Mouse (Mus musculus): ENCODE measurements around the gene Rnf208. TPM values are rescaled to one million over a fixed set of nuclear protein-coding genes. Genes with fewer than 3 reads are reported as not detected.
A peak's percentile ranks its signal among the peaks of the same experiment; 100 is the strongest.

The Rnf208 gene
- polyA plus RNA-seq, 2 experiments = 13.0 to 14.8 TPM

- no peak for DNase-seq (ENCODE audit: low spot score)
- Histone ChIP-seq H3K4me3 (replicated peaks; ENCODE audit: low read length) (no peak overlapping the region), H3K27ac (replicated peaks; ENCODE audit: low read depth, low read length) (no peak overlapping the region), H3K4me1 (ENCODE audit: control insufficient read depth, insufficient read depth, low read length) (peaks cover 19% of the 10 kb centered on the region; the same call in 1 of the 2 replicates), H3K9me3 (ENCODE audit: control insufficient read depth, low read length) (no peaks in the 10 kb centered on the region), H3K27me3 (ENCODE audit: control insufficient read depth, insufficient read depth, low read length) (no peaks in the 10 kb centered on the region), H3K9ac (ENCODE audit: low read depth, low read length, severe bottlenecking) (no peak overlapping the region), H3K36me3 (ENCODE audit: control insufficient read depth, insufficient read depth, low read length) (peaks cover 63% of the 10 kb centered on the region), H3K4me2 (replicated peaks; ENCODE audit: low read depth, low read length, severe bottlenecking) (no peak overlapping the region)
- 82% methylated on average over 1 of the region's 1 CpGs for WGBS
- no peak for ATAC-seq (ENCODE audit: low FRiP score, low read depth)
- TF ChIP-seq POLR2A (IDR thresholded peaks at IDR 0.05; ENCODE audit: borderline replicate concordance, extremely low read depth, insufficient read depth, insufficient read length) = no peak
Measured at GRCm38 (mm10) chr2:25207593-25207992, 34.5 kb upstream of the Rnf208 start.

- no peak for TF ChIP-seq POLR2A (IDR thresholded peaks at IDR 0.05; ENCODE audit: borderline replicate concordance, extremely low read depth, insufficient read depth, insufficient read length)
- Histone ChIP-seq H3K4me2 (replicated peaks; ENCODE audit: low read depth, low read length, severe bottlenecking) (peak overlapping the region; percentile 68), H3K36me3 (ENCODE audit: control insufficient read depth, insufficient read depth, low read length) (peaks cover 32% of the 10 kb centered on the region), H3K9me3 (ENCODE audit: control insufficient read depth, low read length) (no peaks in the 10 kb centered on the region), H3K4me1 (ENCODE audit: control insufficient read depth, insufficient read depth, low read length) (peaks cover 19% of the 10 kb centered on the region; the same call in 1 of the 2 replicates), H3K27ac (replicated peaks; ENCODE audit: low read depth, low read length) (peak overlapping the region; percentile 89), H3K9ac (ENCODE audit: low read depth, low read length, severe bottlenecking) (peak overlapping the region; percentile 95), H3K27me3 (ENCODE audit: control insufficient read depth, insufficient read depth, low read length) (no peaks in the 10 kb centered on the region), H3K4me3 (replicated peaks; ENCODE audit: low read length) (peak overlapping the region; percentile 89)
- WGBS = 1% methylated on average over 24 of the region's 24 CpGs
- DNase-seq (ENCODE audit: low spot score) (no peak), ATAC-seq (ENCODE audit: low FRiP score, low read depth) (peak; percentile 3; the same call in 1 of the 2 replicates)
Measured at GRCm38 (mm10) chr2:25210686-25211085, 31.4 kb upstream of the Rnf208 start.

GRCm38 (mm10) chr2:25211121-25211670 lies 30.9 kb upstream of the Rnf208 start, which contains the start of gene Nelfb:
Gene Nelfb (minus strand): TSS chr2:25211489.
- no peaks in the 10 kb centered on the region for H3K27me3 ChIP-seq (ENCODE audit: control insufficient read depth, insufficient read depth, low read length)
- DNase-seq (ENCODE audit: low spot score) = peak; percentile 88
- peak within 1 kb of the TSS; percentile 68 for H3K4me2 ChIP-seq (replicated peaks; ENCODE audit: low read depth, low read length, severe bottlenecking)
- H3K4me1 ChIP-seq (ENCODE audit: control insufficient read depth, insufficient read depth, low read length) = peaks cover 19% of the 10 kb centered on the region; the same call in 1 of the 2 replicates
- peak within 1 kb of the TSS; percentile 95 for H3K9ac ChIP-seq (ENCODE audit: low read depth, low read length, severe bottlenecking)
- TF ChIP-seq POLR2A (IDR thresholded peaks at IDR 0.05; ENCODE audit: borderline replicate concordance, extremely low read depth, insufficient read depth, insufficient read length) = peak; percentile 70; the same call in 1 of the 2 replicates
- peak; percentile 95 for ATAC-seq (ENCODE audit: low FRiP score, low read depth)
- peak within 1 kb of the TSS; percentile 89 for H3K4me3 ChIP-seq (replicated peaks; ENCODE audit: low read length)
- peak within 1 kb of the TSS; percentile 89 for H3K27ac ChIP-seq (replicated peaks; ENCODE audit: low read depth, low read length)
- no peaks in the 10 kb centered on the region for H3K9me3 ChIP-seq (ENCODE audit: control insufficient read depth, low read length)
- H3K36me3 ChIP-seq (ENCODE audit: control insufficient read depth, insufficient read depth, low read length) = peaks cover 26% of the 10 kb centered on the region
- 0% methylated on average over 36 of the region's 44 CpGs for WGBS

GRCm38 (mm10) chr2:25213266-25213865 lies 28.7 kb upstream of the Rnf208 start:
- TF ChIP-seq POLR2A (IDR thresholded peaks at IDR 0.05; ENCODE audit: borderline replicate concordance, extremely low read depth, insufficient read depth, insufficient read length) = no peak
- Histone ChIP-seq H3K4me3 (replicated peaks; ENCODE audit: low read length) (no peak overlapping the region), H3K27ac (replicated peaks; ENCODE audit: low read depth, low read length) (no peak overlapping the region), H3K4me1 (ENCODE audit: control insufficient read depth, insufficient read depth, low read length) (peaks cover 19% of the 10 kb centered on the region; the same call in 1 of the 2 replicates), H3K9ac (ENCODE audit: low read depth, low read length, severe bottlenecking) (no peak overlapping the region), H3K36me3 (ENCODE audit: control insufficient read depth, insufficient read depth, low read length) (peaks cover 8% of the 10 kb centered on the region), H3K4me2 (replicated peaks; ENCODE audit: low read depth, low read length, severe bottlenecking) (no peak overlapping the region), H3K27me3 (ENCODE audit: control insufficient read depth, insufficient read depth, low read length) (no peaks in the 10 kb centered on the region), H3K9me3 (ENCODE audit: control insufficient read depth, low read length) (no peaks in the 10 kb centered on the region)
- no peak for DNase-seq (ENCODE audit: low spot score)
- 63% methylated on average over 23 of the region's 23 CpGs for WGBS
- no peak for ATAC-seq (ENCODE audit: low FRiP score, low read depth)

GRCm38 (mm10) chr2:25214444-25214843 lies 27.6 kb upstream of the Rnf208 start, which contains the start of gene Stpg3:
Gene Stpg3 (minus strand): TSS chr2:25214637.
- H3K9ac ChIP-seq (ENCODE audit: low read depth, low read length, severe bottlenecking) = no peak within 1 kb of the TSS
- H3K27me3 ChIP-seq (ENCODE audit: control insufficient read depth, insufficient read depth, low read length) = no peaks in the 10 kb centered on the region
- H3K4me3 ChIP-seq (replicated peaks; ENCODE audit: low read length) = no peak within 1 kb of the TSS
- ATAC-seq (ENCODE audit: low FRiP score, low read depth) = no peak
- no peak for DNase-seq (ENCODE audit: low spot score)
- H3K36me3 ChIP-seq (ENCODE audit: control insufficient read depth, insufficient read depth, low read length) = peaks cover 3% of the 10 kb centered on the region; the same call in 1 of the 2 replicates
- WGBS = 70% methylated on average over 3 of the region's 3 CpGs
- no peak within 1 kb of the TSS for H3K27ac ChIP-seq (replicated peaks; ENCODE audit: low read depth, low read length)
- H3K4me1 ChIP-seq (ENCODE audit: control insufficient read depth, insufficient read depth, low read length) = peaks cover 15% of the 10 kb centered on the region; the same call in 1 of the 2 replicates
- no peaks in the 10 kb centered on the region for H3K9me3 ChIP-seq (ENCODE audit: control insufficient read depth, low read length)
- no peak for TF ChIP-seq POLR2A (IDR thresholded peaks at IDR 0.05; ENCODE audit: borderline replicate concordance, extremely low read depth, insufficient read depth, insufficient read length)
- H3K4me2 ChIP-seq (replicated peaks; ENCODE audit: low read depth, low read length, severe bottlenecking) = no peak within 1 kb of the TSS

All from limb, embryonic 14.5 days (tissue).